Mouse (Mus musculus): ENCODE measurements around the gene Megf8.

Gene Megf8

GRCm38 (mm10) chr7:25409114-25409760 lies 92.3 kb downstream of the Megf8 start:
- DNase-seq = peak in 1 of 2 experiments; percentile 55

DNA sequence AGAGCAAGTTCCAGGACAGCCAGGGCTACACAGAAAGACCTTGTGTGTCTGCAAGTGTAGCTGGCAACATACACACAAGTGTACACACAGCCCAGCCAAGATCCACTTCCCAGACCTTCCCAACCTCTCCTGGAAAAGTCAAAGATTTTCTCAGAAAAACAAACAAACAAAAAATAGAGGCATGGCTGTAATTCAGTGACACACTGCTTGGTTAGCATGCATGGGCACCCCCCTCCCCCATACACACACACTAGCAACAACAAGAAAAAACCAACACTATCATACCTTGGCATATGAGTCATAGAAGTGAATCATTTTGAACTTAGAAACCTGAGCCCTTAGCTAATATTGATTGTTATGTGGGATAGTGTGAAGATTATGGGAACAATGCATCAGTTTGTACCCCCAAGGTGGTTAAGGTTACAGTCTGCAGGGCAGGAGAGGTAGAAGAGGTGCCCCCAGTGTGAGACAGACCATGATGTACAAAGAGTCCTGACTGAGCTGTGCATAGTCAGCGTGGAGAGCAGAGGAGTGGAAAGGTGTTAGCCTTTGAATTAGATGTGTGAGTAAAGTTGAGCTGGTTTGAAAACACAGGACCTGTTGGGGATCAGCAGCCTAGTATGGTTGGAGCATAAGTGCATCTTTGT lies 94.1 kb downstream of the Megf8 start:
- DNase-seq = no peak

GRCm38 (mm10) chr7:25411861-25412260 lies 94.9 kb downstream of the Megf8 start:
- DNase-seq = no peak

DNA sequence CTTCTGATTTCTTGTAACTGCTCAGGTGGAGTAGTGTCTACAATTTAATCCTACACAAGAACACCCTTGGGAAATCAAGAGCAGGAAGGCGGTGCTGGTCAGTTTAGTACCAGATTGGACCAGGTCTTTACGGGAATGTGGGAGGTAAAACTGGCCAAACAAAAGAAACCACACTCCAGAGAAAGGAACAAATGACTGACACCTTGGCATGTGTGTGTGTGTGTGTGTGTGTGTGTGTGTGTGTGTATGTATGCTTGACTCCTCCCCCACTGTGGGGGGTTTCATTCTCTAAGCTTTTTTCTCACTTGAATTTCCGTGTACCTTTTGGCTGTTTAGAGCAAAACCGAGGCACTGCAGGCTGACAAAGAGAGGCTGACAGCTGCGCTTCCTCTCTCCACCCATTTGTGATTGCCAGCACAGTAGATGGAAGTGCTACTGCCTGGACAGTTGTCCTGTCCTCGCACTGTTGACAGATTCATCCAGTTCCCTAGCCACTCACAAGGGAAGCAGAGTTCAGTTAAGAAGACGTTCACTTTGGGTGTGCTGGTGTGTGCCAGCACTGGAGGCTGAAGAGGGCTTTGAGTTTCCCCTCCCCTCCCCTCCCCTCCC lies 96.0 kb downstream of the Megf8 start, which contains the start of gene Cxcl17:
Cxcl17 (minus strand) TSS at position 54 of the 609 bp plus-strand sequence.
- DNase-seq = no peak
